Mouse (Mus musculus): ENCODE measurements around the gene Man1c1. TPM values are rescaled to one million over a fixed set of nuclear protein-coding genes. Genes with fewer than 3 reads are reported as not detected.

The Man1c1 gene
- polyA plus RNA-seq, 2 experiments: 5.1 to 9.1 TPM

- Histone ChIP-seq H3K27ac (replicated peaks; ENCODE audit: low read depth, low read length) (no peak overlapping the region), H3K4me3 (replicated peaks; ENCODE audit: low read length) (no peak overlapping the region), H3K4me1 (ENCODE audit: control insufficient read depth, insufficient read depth, low read length) (peaks cover 19% of the 10 kb centered on the region), H3K27me3 (ENCODE audit: control insufficient read depth, insufficient read depth, low read length) (no peaks in the 10 kb centered on the region), H3K9ac (ENCODE audit: low read depth, low read length, severe bottlenecking) (no peak overlapping the region), H3K36me3 (ENCODE audit: control insufficient read depth, insufficient read depth, low read length) (no peaks in the 10 kb centered on the region), H3K9me3 (ENCODE audit: control insufficient read depth, low read length) (no peaks in the 10 kb centered on the region), H3K4me2 (replicated peaks; ENCODE audit: low read depth, low read length, severe bottlenecking) (no peak overlapping the region)
- DNase-seq (ENCODE audit: low spot score): no peak
- WGBS: 56% methylated on average over 12 of the region's 12 CpGs
- no peak for ATAC-seq (ENCODE audit: low FRiP score, low read depth)
- no peak for TF ChIP-seq POLR2A (IDR thresholded peaks at IDR 0.05; ENCODE audit: borderline replicate concordance, extremely low read depth, insufficient read depth, insufficient read length)
Observed at GRCm38 (mm10) chr4:134668355-134669028, 35.6 kb downstream of the Man1c1 start.

GRCm38 (mm10) chr4:134666391-134666790, 37.7 kb downstream of the Man1c1 start:
- WGBS: 70% methylated on average over 18 of the region's 19 CpGs
- DNase-seq (ENCODE audit: low spot score): no peak
- no peaks in the 10 kb centered on the region for H3K36me3 ChIP-seq (ENCODE audit: control insufficient read depth, insufficient read depth, low read length)
- no peak overlapping the region for H3K27ac ChIP-seq (replicated peaks; ENCODE audit: low read depth, low read length)
- H3K9me3 ChIP-seq (ENCODE audit: control insufficient read depth, low read length): no peaks in the 10 kb centered on the region
- no peak overlapping the region for H3K9ac ChIP-seq (ENCODE audit: low read depth, low read length, severe bottlenecking)
- H3K4me3 ChIP-seq (replicated peaks; ENCODE audit: low read length): no peak overlapping the region
- peaks cover 13% of the 10 kb centered on the region; the same call in 1 of the 2 replicates for H3K4me1 ChIP-seq (ENCODE audit: control insufficient read depth, insufficient read depth, low read length)
- ATAC-seq (ENCODE audit: low FRiP score, low read depth): no peak
- no peak for TF ChIP-seq POLR2A (IDR thresholded peaks at IDR 0.05; ENCODE audit: borderline replicate concordance, extremely low read depth, insufficient read depth, insufficient read length)
- H3K27me3 ChIP-seq (ENCODE audit: control insufficient read depth, insufficient read depth, low read length): no peaks in the 10 kb centered on the region
- no peak overlapping the region for H3K4me2 ChIP-seq (replicated peaks; ENCODE audit: low read depth, low read length, severe bottlenecking)

DNA sequence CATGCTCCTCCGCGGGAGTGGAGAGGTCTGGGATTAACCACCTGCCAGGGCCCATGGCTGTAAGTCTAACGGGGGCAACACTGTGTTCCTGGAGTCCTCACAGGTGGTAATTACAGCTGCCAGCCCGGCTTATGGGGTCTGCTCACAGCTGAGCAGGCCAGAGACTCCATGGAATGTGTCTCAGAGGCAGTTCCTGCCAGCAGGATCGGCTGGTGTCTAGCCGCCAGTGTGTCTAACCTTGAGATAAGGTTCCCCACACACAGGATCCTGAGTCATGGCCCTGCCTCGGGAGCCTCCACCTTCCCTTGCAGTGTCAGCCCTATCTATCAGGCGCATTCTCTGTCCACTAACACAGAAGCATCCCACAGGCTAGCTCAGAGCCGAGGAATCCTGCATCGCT, 41.0 kb downstream of the Man1c1 start:
- DNase-seq (ENCODE audit: low spot score) (peak; percentile 49), ATAC-seq (ENCODE audit: low FRiP score, low read depth) (peak; percentile 71)
- H3K4me2 ChIP-seq (replicated peaks; ENCODE audit: low read depth, low read length, severe bottlenecking): no peak overlapping the region
- no peaks in the 10 kb centered on the region for H3K36me3 ChIP-seq (ENCODE audit: control insufficient read depth, insufficient read depth, low read length)
- H3K27me3 ChIP-seq (ENCODE audit: control insufficient read depth, insufficient read depth, low read length): peaks cover 6% of the 10 kb centered on the region; the same call in 1 of the 2 replicates
- no peak for TF ChIP-seq POLR2A (IDR thresholded peaks at IDR 0.05; ENCODE audit: borderline replicate concordance, extremely low read depth, insufficient read depth, insufficient read length)
- no peak overlapping the region for H3K4me3 ChIP-seq (replicated peaks; ENCODE audit: low read length)
- no peak overlapping the region for H3K27ac ChIP-seq (replicated peaks; ENCODE audit: low read depth, low read length)
- H3K4me1 ChIP-seq (ENCODE audit: control insufficient read depth, insufficient read depth, low read length): peaks cover 22% of the 10 kb centered on the region
- H3K9ac ChIP-seq (ENCODE audit: low read depth, low read length, severe bottlenecking): no peak overlapping the region
- WGBS: 43% methylated on average over 10 of the region's 10 CpGs
- H3K9me3 ChIP-seq (ENCODE audit: control insufficient read depth, low read length): no peaks in the 10 kb centered on the region

DNA sequence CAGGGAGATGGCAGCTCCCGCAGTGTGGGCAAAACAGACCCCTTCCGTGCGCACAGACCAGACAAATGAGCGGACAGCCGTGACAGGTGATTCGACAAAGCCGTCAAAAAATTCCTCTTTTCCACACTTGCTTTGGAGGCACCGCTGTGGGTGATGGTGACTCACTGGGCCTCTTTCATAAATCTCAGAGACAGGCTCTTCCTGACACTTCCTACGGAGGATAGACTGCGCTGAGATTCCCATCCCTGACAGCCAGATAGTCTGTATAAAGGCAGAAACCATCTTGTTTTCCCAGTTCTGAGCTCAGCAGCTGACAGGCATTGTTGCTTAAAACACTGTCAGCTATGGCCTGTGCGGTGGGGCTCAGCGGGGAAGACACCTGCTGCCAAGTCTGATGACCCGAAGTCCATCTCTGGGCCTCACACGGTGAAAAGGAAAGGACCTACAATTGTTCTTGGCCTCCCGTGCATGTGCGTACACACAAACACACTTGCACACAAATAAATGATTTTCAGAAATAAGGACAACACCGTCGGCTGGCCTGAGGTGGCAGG, 43.4 kb downstream of the Man1c1 start:
- no peaks in the 10 kb centered on the region for H3K36me3 ChIP-seq (ENCODE audit: control insufficient read depth, insufficient read depth, low read length)
- no peak for DNase-seq (ENCODE audit: low spot score)
- H3K9ac ChIP-seq (ENCODE audit: low read depth, low read length, severe bottlenecking): peak overlapping the region; percentile 34; the same call in 1 of the 2 replicates
- H3K4me1 ChIP-seq (ENCODE audit: control insufficient read depth, insufficient read depth, low read length): peaks cover 22% of the 10 kb centered on the region
- H3K4me3 ChIP-seq (replicated peaks; ENCODE audit: low read length): no peak overlapping the region
- 0 out of 2 replicates have a peak overlapping the region, but pooled peaks have one; percentile 44 for H3K4me2 ChIP-seq (replicated peaks; ENCODE audit: low read depth, low read length, severe bottlenecking)
- H3K27ac ChIP-seq (replicated peaks; ENCODE audit: low read depth, low read length): no peak overlapping the region
- WGBS: 47% methylated on average over 18 of the region's 18 CpGs
- H3K27me3 ChIP-seq (ENCODE audit: control insufficient read depth, insufficient read depth, low read length): peaks cover 6% of the 10 kb centered on the region; the same call in 1 of the 2 replicates
- no peak for ATAC-seq (ENCODE audit: low FRiP score, low read depth)
- H3K9me3 ChIP-seq (ENCODE audit: control insufficient read depth, low read length): no peaks in the 10 kb centered on the region
- TF ChIP-seq POLR2A (IDR thresholded peaks at IDR 0.05; ENCODE audit: borderline replicate concordance, extremely low read depth, insufficient read depth, insufficient read length): no peak

DNA sequence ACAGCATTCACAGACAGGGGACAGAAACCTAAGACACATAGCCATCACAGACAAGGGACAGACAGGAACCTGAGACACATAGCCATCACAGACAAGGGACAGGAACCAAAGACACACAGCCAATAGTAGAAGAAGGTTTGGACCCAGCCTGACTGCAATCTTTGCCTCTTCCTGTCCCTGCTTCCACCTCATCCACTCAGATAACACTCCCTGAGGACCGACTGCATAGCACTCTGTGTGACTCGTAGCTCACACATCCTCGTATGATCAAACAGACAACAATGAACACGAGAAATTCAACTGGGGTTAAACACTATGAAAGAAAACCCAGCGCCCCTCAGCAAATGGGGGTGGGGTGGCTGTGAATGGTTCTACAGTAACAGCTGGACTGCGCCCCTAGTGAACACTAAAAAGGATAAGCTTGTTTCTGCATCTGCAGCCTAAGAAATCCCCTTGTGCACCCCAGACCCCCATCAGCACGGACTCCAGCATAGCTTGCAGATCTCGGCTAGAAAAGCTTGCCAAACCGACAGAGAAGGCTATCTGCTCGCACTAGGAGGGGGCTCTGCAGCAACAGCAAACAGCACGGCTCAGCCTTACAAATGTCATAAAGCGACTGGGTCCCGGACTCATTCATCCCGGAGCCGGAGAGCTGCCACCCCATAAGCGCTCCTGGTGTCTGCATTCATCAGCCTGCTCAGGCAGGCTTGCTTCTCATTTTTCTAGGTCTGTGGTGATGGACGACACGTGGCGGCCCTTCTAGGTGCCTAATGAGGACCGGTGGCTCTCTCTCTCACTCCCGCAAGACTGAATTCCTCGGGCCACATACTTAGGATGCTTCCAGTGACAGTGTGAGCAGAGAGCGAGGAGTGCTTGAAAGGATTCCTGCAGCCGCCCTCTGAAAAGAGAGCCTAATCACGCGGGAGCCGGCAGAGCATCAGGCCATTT, 44.5 kb downstream of the Man1c1 start:
- H3K9ac ChIP-seq (ENCODE audit: low read depth, low read length, severe bottlenecking): peak overlapping the region; percentile 34
- H3K27ac ChIP-seq (replicated peaks; ENCODE audit: low read depth, low read length): no peak overlapping the region
- WGBS: 10% methylated on average over 27 of the region's 27 CpGs
- DNase-seq (ENCODE audit: low spot score) (peak; percentile 78), ATAC-seq (ENCODE audit: low FRiP score, low read depth) (peak; percentile 78)
- H3K36me3 ChIP-seq (ENCODE audit: control insufficient read depth, insufficient read depth, low read length): no peaks in the 10 kb centered on the region
- peaks cover 22% of the 10 kb centered on the region for H3K4me1 ChIP-seq (ENCODE audit: control insufficient read depth, insufficient read depth, low read length)
- peak overlapping the region; percentile 44 for H3K4me2 ChIP-seq (replicated peaks; ENCODE audit: low read depth, low read length, severe bottlenecking)
- H3K27me3 ChIP-seq (ENCODE audit: control insufficient read depth, insufficient read depth, low read length): peaks cover 6% of the 10 kb centered on the region; the same call in 1 of the 2 replicates
- H3K9me3 ChIP-seq (ENCODE audit: control insufficient read depth, low read length): no peaks in the 10 kb centered on the region
- TF ChIP-seq POLR2A (IDR thresholded peaks at IDR 0.05; ENCODE audit: borderline replicate concordance, extremely low read depth, insufficient read depth, insufficient read length): no peak
- peak overlapping the region; percentile 20 for H3K4me3 ChIP-seq (replicated peaks; ENCODE audit: low read length)

Measured in limb, embryonic 14.5 days (tissue).